Mouse (Mus musculus) thymus, adult 18-20 months (tissue): ENCODE measurements around the gene Stk24.

ENCODE experiments used
- DNase-seq, 2 experiments: peaks; one replicate each; pipeline ENCODE4 v3.0.0; 2022; ENCODE audit warnings: mixed read lengths in 2 of 2

The Stk24 gene

DNA sequence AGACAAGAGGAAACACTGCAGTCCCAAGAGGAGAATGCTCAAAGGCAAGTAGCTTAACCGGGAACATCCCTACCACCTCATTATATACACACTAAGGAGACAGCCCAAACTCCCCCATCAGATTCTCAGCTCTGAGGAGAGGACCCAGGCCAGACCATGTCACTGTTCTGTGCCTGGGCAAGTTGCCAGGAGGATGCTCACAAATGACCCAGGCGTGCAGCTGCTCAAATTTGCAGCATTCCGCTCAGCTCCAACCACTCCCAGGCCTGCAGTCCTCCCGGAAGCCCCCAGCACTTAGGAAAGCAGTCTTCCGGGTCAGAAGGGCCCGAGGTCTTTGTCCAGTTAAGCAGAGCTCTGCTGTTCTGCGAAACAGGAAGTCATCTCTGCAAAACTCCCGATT is 31.6 kb downstream of the Stk24 start:
- no peak for DNase-seq

DNA sequence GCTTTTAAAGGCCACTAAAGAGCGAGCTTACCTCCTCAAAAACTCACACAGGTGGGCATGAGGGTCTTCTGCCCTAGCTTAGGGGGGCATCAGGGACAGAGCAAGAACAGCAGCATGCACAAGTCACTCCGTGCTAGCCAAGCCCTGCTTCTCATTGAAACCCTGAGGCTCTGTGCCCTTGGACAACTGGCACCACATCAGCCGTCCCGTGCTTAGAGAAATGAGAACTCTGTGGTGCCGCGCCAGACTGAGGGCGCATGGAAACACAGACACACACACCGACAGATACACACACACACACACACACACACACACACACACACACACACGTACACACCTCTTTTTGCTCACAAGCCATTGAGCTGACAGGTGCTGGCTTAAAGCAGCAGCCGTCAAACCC is 32.7 kb downstream of the Stk24 start:
- no peak for DNase-seq

DNA sequence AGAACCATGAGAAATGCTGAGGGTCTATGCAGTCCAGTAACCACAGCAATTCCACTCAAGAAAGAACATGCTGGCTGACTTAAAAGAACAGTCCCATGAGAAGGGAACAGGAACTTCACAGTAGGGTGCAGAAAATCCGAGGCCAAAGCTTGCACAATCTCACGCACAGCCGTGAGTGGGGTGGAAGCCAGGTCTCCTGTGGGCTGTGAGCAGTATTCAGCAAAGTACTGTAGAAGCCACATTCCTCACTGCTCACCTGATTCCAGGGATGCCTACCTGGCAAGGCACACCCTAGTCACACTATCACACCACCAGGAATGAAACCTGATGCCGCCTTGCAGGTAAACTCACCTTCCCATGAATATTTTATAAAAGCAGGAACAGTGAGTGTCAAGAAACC is 33.2 kb downstream of the Stk24 start:
- DNase-seq = no peak

DNA sequence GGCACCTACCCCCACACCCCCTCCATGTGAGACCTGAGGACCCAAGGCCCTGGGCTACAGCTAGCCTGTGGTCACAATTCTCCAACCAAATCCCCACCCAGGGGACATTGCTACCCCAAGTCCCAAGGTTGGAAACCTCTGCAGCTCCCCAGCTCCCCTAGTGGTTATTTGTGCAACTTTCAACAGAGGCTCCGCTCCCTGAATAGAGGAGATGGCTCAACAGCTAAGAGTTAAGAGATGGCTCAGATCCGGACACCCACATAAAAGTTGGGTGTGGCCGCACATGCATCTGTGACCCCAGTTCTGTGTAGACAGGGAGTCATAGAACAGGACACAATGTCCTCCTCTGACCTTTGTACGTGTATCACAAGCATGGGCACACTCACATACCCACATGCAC is 33.8 kb downstream of the Stk24 start:
- DNase-seq = no peak

DNA sequence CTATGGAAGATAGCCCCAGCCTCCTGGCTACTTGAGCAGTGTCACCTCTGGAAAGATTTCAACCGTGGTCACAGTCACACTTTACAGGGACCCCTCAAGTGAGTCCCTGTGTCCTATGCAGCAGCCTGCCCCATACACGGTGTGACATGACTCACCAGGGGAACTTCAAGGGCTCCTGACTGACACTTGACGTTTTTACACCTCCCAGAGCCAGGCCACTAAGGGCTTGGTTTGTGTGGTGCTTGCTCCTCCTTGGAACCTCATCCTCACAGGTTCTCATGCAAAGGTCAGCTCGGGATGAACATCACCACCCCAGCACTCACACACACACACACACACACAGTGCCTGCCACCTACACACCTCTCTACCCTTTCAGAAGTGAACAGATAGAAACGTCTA is 34.9 kb downstream of the Stk24 start:
- DNase-seq = no peak

DNA sequence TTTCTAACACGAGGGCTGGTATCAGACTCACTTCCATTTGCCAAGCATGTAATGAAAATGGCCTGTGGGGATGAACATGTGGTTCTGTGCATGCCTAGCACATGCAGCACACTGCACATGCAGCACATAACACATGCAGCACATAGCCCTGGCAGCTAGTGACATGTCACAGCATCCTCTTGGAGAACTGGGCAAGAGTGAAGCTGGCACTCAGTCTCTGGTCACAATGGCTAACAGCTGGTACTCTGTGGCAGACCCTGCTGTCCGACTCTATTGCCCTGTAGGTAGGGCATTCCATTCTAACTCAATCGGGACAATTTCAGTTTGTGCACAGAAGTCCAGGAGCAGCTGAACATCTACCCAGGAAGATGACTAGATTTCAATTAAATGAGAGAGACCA is 36.9 kb downstream of the Stk24 start:
- DNase-seq = no peak

DNA sequence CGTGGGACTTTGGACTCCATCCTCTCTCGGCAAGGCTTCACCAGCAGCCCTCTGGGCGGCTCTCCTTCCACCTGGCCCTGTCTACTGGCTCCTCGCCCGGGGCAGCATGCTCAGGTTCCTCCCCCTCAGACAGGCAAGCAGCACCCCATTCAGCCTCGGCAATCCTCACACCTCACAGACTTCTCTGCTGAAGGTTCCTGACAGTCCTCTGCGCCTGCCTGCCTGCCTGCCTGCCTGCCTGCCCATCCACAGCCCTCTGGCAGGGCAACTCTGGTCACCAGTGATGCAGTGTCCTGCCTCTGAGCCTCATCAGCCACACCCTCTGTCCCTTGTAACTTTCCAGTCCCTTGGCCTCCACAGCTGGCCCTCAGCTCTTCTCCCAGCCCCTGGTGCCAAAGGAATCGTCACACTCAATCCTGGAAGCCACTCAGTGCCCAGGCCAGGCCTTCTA is 39.8 kb downstream of the Stk24 start:
- no peak for DNase-seq

DNA sequence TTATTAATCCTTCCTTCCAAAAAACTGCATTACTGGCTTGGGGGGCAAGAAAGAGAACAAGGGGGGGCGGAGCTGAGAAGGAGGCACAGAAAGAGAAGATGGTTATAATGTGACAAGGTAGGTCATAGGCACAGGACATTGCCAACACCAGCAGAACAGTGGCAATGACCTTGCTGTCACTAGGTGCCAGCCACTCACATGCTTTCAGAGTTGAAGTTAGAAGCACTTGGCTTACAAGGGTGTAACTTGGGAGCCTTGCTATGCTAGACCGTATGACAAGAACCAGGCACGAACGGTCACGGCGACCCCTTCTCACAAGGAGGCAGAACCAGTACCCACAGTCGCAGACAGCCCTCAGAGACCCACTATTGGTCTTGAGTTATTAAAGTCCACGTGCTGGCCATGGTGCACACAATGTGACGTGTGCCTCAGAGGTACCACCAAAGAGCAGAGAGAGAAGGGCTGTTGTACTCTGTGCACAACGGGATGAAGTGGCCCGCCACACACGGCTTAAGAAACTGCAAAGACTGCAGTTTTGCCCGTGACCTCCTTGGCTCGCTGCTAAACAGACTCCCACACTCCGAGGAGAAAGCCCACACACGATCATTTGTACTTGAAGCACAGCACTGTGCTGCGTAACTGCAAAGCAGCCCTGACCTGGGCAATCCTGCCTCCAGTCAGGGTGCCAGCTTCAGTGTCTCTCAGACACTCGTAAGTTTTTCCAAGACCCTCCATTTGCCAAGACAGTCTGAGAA is 40.8 kb downstream of the Stk24 start:
- DNase-seq = no peak

DNA sequence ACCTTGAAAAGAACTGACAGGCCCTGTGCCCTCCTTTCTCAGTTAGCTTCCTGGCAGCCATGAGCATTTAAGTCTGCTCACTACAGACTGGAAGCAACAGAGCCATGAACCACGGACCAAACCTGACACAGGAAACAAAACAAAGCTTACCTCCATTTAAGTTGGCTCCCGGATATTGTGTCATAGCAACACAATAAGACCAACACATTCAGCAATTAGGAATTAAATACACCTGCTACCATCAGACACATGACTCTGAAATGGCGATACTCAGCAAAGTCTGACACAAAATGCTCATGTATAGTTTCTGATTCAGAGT is 49.8 kb downstream of the Stk24 start:
- DNase-seq = no peak

DNA sequence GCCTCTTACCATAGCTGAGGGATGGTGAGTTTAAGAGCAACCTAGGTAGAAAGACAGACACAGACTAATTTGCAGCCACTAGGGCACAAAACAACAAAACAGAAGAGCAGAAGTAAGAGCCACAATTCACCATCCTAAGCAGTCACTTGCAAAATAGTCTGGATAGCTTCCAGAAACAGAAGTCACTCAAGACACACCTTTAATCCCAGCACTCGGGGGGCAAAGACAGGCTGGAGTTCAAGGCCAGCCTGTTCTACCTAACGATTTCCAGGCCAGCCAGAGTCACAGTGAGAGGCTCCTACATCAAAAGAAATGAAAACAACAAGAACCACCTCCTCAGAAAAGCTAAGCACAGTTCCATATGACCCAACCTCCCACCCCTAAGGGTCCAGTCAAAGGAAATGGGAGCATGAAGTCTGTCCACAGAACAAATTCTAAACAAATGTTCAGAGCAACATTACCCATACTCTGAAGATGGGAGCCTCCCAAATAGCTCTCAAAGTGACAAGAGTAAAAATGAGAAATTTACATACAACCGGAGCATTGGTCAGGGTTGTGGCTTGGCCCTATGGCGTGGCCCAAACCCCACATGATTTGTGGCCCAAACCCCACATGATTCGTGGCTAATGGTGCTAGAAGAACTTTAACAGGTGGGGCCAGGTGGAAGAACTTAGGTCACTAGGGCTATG is 50.3 kb downstream of the Stk24 start:
- DNase-seq = no peak

DNA sequence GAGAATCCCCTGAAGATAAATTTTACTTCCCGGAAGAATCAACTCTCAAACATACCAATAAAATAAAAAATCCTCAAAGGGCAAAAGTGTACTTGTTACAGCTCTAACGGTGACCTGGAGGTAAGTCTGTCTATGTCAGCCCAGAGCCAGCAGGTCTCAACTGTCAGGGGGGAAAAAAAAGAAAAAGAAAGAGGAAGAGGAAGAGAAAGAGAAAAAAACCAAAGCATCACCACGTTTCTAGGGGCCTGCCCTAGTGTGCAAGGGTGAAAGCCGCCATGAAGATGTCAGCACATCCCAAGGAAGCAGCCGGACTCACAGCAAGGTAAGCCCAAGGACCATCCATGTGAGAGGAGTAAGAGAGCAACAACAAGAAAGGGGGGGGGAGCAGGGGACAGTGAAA is 50.9 kb downstream of the Stk24 start:
- no peak for DNase-seq

DNA sequence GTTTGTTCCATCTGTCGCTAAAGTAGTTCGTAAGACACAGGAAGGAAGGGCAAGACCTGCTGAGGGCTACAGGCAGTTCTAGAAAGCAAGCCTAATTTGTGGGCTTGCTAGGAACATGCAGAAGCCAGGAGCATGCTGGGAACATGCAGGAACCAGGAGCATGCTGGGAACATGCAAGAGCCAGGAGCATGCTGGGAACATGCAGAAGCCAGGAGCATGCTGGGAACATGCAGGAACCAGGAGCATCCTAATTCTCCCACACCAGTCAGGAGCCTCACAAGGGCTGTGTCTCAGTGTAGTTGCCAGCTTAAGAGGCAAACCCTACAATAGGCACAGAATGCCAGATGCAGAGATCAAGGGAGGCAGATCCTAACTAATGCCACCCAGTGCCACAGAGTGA is 53.4 kb downstream of the Stk24 start:
- no peak for DNase-seq

DNA sequence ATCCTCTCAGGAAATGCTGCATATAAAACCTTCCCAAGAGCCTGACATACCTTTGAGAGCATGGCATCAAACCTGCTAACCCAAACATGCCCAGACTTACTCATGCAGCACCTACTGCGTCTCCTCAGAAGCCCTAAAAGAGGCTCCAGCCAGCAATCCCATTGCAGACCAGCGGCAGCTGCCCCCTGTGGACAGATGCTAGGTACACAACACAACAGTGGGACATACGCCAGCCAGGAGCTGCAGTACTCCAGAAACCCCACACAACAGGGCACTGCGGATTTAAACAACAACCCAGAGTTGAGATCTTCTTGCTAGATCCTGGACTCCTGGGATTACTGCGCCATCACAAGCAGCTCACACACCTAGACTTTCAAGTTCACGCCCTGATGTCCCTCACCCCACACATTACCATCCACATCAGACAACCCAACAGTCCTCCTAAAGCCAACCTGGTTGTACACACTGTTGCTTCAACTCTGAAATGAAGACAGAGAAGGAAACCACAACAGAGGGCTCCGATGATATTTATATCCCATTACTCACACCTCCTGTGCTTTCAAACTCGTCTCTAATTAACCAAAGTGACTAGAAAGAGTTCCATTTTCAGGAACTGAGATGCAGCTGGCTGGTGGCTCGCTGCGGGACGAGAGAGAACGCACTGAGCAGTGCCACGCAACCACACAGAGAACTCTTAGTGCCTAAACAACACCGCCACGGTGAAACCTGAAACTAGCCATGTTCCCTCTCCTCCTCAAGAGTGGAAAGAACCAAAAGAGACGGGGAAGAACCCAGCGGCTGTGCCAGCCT is 55.1 kb downstream of the Stk24 start:
- DNase-seq = no peak

DNA sequence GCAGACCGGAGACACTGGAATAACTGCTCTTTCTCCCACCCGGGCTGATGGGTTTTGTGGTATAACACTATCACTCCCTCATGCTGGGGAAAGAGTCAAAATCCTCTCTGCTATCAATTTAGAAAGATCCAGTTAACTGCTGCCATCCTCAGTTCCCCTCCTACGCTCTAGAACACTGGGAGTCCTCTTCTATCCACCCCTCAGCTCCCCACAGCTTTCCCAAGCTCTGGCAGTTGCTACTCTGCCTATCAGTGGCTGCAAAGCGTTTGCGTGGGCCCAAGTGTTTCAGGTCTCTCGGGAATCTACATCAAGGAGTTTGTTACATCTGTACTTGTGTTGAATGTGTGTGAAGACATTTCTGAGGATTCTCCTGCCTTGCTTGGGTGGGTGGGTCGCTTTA is 57.2 kb downstream of the Stk24 start:
- DNase-seq = no peak

DNA sequence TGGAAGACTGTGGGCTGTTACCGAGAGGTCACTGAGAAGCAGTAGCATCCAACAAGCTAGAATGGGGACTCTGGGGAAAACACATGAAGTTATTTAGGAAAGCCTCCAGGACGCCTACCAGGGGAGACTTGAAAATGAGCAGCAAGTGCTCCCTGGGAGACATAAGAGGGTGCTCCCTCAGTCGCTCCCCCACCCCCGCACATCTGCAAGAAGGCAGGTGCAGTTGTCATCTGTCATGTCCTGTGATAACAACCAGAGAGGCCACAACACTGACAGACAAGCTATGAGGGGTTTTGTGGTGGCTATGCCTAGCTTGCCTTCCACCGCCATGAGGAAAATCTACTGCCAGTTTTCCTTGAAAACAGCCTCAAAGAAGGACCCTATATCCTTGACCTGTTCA is 57.7 kb downstream of the Stk24 start:
- no peak for DNase-seq

DNA sequence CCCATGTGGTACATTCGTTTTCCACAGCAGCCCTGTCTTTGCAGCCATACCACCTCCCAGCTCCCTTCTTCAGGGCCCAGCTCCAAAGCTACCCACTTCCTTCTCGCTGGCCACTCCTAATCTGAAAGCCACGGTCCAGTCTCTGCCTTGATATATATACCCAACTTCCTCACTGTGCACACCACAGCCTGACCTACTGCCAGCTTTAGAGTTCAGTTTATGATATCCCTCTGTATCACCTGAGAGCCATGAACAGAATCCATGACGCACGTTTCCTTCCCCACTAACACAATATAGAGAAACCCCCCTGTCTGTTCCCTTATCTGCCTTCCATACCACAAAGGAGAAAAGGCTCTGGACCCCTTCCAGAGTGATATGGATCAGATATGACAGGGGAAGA is 61.4 kb downstream of the Stk24 start:
- no peak for DNase-seq

DNA sequence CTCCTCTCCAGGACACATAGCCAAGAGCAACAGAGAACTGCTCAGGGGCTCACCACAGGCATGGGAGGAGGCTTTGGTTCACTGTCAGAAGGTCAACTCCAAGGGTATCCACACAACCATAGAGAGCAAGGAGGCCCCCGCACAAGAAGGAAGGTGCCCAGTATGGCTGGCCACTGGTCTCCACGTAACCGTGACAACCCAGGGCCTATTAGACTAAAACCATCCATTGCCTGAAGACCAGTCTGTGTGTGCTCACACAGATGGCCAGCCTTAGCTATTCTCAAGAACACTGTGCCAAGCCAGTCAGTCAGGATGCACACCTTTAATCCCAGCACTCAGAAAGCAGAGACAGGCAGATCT is 62.5 kb downstream of the Stk24 start:
- no peak for DNase-seq

DNA sequence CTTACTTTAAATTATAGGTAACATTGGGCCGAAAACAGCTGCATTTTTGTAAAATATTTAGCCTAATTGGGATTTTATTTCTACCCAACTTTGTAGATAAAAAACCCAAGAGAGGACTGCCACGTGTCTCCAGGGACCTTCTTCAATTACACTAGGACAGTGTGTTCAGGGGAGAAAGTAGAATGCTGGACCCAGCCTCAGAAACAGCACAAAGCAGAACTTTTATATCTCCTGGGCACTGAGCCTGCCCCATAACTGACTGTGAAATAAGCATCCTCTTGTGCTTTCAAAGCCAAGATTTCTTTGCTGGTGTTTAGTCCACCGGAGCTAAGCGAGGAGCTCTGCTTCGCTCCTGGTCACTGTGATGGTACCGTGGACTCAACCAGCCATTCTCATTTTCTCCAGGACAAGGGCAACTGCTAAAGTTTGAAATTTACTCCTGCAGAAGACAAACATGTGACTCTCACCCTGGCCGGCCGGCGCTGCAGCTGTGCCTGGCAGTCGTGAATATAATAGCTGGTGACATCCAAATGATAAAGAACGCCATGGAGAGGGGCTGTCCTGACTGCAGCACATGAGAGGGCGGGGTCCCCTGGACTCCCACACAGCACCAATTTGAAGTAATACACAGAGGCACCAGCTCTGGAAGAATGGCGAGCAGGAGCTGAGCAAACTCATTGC is 63.0 kb downstream of the Stk24 start:
- no peak for DNase-seq

DNA sequence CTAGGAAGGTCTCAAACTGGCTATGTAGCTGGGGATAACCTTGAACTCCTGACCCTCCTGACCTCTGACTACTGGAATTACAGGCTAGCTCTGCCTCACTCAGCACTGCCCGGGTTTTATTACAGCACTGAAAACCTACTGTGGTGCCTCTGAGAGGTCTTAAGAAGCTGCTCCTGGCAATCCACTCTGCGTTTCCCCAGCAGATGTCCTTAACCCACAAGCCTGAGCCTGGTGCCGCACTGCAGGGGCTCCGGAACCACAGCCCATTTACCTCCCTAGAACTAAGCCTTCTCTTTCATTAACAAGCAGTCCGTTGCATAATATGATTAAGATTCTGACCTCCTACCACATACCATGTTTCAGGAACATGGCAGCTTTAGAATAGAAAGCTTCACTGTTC is 63.7 kb downstream of the Stk24 start:
- DNase-seq = no peak

DNA sequence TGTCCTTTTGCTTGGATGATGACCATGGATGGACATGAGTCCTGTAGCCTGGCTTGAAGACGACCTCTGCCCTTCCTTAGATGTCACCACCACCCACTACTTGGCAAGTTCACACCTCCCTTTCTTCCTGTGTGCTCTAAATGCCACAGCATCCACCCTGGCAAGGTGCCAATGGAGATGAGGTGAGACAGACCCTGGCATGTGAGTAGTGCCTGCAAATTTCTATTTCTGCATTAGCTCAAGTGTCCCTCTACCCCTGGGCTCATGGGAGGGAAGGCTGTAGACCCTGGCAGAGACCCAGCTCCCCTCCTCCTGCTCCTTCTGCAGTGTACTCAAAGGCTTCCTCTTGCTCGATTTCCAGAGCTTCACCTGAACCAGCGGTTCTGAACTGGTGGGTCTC is 64.9 kb downstream of the Stk24 start:
- no peak for DNase-seq

DNA sequence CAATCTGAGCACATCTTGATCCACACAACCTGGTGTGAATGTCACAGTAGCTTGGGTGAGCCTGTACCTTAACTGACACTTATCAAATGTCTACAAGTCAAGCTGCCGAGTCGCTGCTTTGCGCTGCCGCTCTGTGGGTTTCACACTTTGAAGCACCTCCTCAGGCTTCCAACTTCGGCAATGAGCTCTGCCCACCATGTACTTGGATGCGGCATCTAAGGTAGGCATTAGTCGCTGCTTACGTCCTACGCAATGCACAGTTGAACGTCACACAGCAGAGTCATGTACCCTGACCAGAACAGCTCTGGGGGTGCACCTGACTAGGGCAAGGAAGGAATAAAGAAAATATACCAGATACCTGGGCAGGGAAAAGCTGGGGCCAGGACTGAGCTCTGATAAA is 66.5 kb downstream of the Stk24 start:
- DNase-seq = no peak

DNA sequence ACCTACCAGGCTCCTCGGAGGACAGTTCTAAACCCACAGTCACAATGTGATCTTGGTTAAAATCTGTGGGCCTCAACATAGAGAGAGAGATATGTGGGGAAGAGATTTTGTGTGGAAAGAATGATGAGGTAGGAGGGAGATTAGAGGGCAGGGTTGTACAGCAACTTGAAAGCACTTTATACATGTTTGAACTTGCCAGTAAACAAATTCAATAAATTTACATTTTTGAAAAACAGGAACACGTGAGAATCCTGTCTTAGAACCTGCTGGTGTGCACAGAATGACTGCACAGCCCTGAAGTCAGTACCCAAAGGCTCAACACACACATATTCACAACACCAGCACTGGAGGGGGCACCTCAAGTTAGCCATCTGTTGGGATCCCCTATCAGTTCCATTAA is 68.7 kb downstream of the Stk24 start:
- no peak for DNase-seq

DNA sequence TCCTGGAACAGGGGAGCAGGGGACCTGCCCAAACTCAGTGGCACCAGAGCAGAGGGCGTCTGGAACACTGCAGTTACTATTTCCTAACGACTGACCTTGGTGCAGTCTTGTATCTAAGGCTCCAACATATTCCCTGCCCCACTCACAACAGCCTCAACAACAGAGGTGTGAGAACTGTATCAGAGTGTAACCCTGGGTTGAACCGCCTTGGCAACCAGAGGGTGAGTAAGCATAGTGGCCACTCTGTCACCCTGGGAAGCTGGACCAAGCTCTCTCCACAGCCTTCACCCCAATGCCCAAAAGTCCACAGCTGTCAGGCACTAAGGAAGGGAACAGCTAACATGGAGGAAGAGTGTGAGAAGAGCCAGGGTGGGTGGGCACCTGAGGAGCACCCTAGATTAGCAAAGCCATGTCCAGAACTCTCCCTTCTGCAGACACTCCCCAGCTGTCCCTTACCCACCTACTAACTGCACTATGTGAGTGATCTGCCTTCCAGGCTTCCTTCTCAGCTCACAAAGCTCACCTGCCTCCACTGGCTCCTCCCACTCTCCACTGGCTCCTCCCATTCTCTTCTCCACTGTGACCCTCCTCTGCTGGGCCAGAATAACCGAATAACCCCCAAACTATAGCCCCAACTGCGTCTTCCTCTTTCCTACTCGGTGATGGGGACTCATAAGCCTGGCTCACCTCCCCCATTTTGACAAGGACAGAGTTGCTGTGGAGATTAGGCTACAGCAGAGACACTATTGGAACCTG is 69.3 kb downstream of the Stk24 start:
- DNase-seq = no peak
